Mouse (Mus musculus) layer of hippocampus, postnatal 25 days (tissue): ENCODE results near the gene Cfap161. TPM values are rescaled to one million over a fixed set of nuclear protein-coding genes. Genes with fewer than 3 reads are reported as not detected.

ENCODE experiments used
- total RNA-seq, 2 experiments: library from RNA; stranded (reverse); gene quantifications; 2 replicates each; pipeline ENCODE4 v1.2.3; 2021

Gene Cfap161
- total RNA-seq, 2 experiments from 2014 or later = 0.86 to 0.87 TPM

Other genes with a start within 250 kb of the Cfap161 start
- under 1 TPM; 0.17 to 0.23 TPM for gene Tmc3, start 210.0 kb downstream of the Cfap161 start, total RNA-seq
- gene Stard5, start 162.9 kb downstream of the Cfap161 start, total RNA-seq = 10 to 100 TPM; 15.3 to 16.2 TPM
- 10 to 100 TPM; 58.7 to 59.7 TPM for gene Il16, start 49.2 kb downstream of the Cfap161 start, total RNA-seq
- 10 to 100 TPM; 20.0 to 21.4 TPM for gene Tlnrd1, start 89.4 kb upstream of the Cfap161 start, total RNA-seq
- 10 to 100 TPM; 56.5 to 63.2 TPM for gene Mesd, start 89.6 kb upstream of the Cfap161 start, total RNA-seq